Mouse (Mus musculus) spleen, adult 2 months (tissue): ENCODE results near the gene Mast1.

Source experiments
- CTCF ChIP-seq: fragments of 200-500 bp; IDR thresholded peaks from 2 replicates; pipeline ENCODE4 v1.5.1; 2011; ENCODE audit warnings: mild to moderate bottlenecking, inconsistent platforms; ENCODE audit not compliant: insufficient read depth, insufficient read length, insufficient replicate concordance; ENCODE audit errors: extremely low read depth
- POLR2A ChIP-seq: fragments of 200-500 bp; IDR thresholded peaks from 2 replicates; pipeline ENCODE4 v1.6.1; 2011; ENCODE audit warnings: low read depth, low read length, inconsistent platforms

DNA sequence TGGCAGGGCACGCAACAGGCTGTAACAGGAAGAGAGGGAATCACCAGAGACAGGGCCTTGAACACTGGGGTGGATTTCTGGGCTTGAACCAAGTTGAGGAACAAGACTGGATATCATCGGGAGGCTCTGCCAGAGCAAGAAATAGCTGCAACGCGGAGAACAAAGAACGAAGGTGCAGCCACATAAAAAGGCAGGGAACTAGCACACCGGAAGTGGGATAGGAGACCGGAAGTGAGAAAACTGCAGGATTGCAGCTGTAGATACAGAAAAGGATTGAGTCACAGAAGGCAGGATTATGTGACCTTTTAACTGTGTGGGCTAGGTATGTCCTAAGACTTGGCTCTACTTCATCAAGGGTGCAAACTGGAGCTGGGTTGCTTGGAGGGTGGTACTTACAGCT is 32.8 kb downstream of the Mast1 start:
- TF ChIP-seq CTCF = no peak
- no peak for TF ChIP-seq POLR2A
